Mouse (Mus musculus) heart, postnatal 25 days (tissue): ENCODE results near the gene Mip. TPM values are rescaled to one million over a fixed set of nuclear protein-coding genes. Genes with fewer than 3 reads are reported as not detected.
A peak's percentile ranks its signal among the peaks of the same experiment; 100 is the strongest.
"Not testable (repeated sequence)": the region's sequence is repeated elsewhere in the genome, so short reads cannot be mapped to it uniquely, and the experiment has no call there.

Experiments
- DNase-seq: peaks from one replicate; pipeline ENCODE4 v3.0.0; 2022; ENCODE audit warnings: low spot score
- intact Hi-C: fragments of 180-260 bp; cut with DNase I; formaldehyde crosslinking; loops from one replicate; pipeline ENCODE4 v1.15.1; 2025
- total RNA-seq, 2 experiments: library from RNA; stranded (reverse); gene quantifications; 2 replicates each; pipeline ENCODE4 v1.2.3; 2021

The Mip gene
- total RNA-seq, 2 experiments from 2014 or later: not detected

DNA sequence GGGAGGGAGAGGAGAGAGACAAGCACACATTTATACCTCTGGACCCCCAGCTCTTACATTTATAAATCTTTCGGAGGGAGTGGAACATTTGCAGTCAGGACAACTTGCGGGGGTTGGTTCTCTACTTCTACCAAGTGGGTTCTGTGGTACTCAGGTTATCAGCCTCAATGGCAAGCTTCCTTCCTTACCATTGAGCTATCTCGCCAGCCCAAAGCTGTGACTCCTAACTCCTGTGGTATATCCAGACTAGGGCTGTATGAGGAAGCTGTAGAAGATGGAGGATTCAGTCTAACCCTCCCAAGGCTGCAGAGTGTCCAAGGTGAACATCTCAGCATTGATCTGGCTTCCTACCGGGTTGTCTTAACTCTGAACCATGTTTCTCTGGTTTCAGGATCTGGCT, 13.5 kb downstream of the Mip start:
- intact Hi-C loops: no loop called here
- no peak for DNase-seq

GRCm38 (mm10) chr10:128240131-128240530, 14.5 kb downstream of the Mip start:
- DNase-seq: no peak
- intact Hi-C loops: no loop called here

DNA sequence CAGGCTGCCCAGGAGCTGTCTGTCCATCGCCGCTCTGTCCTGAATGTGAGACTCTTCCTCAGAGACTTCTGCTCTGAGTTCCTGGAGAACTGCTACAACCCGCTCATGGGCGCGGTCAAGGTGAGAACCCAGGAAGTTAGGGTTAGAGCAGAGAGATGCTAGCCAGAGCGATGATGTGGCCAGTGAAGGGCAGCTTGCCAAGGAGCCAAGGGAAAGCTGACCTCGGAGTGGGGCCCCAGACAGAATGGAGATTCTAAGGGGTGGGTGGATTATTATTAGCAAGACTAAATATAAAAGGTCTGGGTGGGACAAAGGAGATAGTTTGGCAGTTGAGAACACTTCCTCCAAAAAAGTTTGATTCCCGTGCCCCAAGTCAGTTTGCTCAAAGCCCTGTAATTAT, 17.6 kb downstream of the Mip start:
- intact Hi-C loops: no loop called here
- no peak for DNase-seq

DNA sequence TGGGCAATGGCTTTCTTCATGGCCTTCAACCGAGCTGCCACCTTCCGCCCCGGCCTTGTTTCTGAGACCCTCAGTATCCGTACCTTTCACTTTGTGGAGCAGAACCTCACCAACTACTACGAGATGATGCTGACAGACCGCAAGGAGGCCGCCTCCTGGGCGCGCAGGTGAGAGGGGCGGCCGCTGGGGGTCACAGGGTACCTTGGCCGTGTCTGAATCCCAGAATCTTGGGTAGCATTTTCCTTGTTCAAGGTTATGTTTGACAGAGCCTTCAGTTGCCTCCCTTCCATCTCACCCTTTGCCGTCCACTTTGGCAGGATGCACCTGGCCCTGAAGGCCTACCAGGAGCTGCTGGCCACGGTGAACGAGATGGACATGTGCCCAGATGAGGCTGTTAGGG, 18.5 kb downstream of the Mip start:
- intact Hi-C loops: no loop called here

GRCm38 (mm10) chr10:128247020-128247732, 21.5 kb downstream of the Mip start:
- peak; percentile 62 for DNase-seq
- intact Hi-C loops: no loop called here

More for the DNA sequence above, 18.5 kb downstream of the Mip start:
- DNase-seq: no peak

DNA sequence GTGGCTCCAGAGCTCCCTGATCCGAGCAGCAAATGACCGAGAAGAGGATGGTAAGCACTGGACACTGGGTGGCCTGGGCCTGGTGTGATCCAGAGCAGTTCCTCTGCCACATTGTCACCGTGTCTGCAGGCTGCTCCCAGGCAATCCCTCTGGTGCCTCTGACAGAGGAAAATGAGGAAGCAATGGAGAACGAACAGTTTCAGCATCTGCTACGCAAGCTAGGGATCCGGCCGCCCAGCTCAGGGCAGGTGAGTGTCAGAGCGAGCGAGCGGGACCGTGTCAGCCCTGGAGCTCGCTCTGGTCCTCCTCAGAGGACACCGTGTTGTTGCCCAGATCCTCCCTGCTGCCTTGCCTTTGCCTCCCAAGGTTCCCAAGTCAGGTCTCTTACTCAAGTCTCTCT, 24.9 kb downstream of the Mip start:
- intact Hi-C loops: no loop called here
- DNase-seq: no peak

DNA sequence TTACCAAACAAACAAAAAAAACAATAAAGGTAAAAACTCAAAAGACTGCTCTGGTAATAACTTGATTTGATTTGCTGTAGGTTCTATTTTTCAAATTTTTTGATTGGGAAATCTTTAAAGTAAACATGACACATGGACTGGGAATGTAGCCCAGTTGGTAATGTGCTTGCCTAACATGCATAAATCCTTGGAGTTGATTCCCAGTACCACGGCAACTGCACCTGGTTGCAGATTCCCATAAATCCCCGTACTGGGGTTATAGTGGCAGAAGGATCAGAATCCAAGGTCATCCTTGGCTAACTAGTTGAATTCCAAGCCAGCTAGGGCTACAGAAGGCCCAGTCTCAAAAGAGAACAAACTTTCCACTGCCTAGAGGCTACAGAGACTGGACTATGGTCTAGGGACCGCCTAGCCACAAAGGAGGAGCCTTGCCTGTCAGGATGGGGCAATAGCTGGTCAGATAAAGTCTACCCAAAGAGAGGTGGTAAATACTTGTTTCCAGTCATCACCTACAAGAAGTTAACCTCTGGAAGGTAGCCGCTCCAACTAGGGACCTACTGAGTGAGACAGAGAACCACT, 28.1 kb downstream of the Mip start, which contains the start of gene Apon:
Gene Apon (plus strand): TSS at position 420 of the 579 bp plus-strand sequence.
- intact Hi-C loops: no loop called here
- no peak for DNase-seq

GRCm38 (mm10) chr10:128255925-128256324, 30.3 kb downstream of the Mip start:
- intact Hi-C loops: no loop called here

GRCm38 (mm10) chr10:128256328-128256727, 30.7 kb downstream of the Mip start:
- intact Hi-C loops: no loop called here
- DNase-seq: no peak

More at GRCm38 (mm10) chr10:128255925-128256324, 30.3 kb downstream of the Mip start:
- no peak for DNase-seq

DNA sequence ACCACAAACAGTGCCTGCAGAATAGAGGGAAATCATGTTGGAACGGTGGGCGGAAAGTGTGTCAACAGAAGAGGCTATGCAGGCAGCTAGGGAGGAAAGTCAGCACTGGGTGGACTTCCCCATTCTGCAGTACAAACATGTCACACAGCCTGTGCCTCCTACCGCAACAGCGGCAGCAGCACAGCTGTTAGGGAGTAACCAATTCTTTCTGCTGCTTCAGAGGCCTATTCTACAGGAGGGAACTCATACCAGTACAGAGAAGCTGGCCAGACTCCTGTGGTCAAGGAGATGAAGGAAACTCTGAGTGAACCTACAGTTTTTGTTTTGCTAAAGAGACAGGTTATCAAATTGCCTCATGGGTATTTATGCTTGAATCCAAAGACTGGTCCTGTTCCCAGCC, 33.3 kb downstream of the Mip start:
- intact Hi-C loops: no loop called here

GRCm38 (mm10) chr10:128259946-128260345, 34.3 kb downstream of the Mip start:
- intact Hi-C loops: no loop called here
- DNase-seq: no peak

More for the DNA sequence above, 33.3 kb downstream of the Mip start:
- no peak for DNase-seq

DNA sequence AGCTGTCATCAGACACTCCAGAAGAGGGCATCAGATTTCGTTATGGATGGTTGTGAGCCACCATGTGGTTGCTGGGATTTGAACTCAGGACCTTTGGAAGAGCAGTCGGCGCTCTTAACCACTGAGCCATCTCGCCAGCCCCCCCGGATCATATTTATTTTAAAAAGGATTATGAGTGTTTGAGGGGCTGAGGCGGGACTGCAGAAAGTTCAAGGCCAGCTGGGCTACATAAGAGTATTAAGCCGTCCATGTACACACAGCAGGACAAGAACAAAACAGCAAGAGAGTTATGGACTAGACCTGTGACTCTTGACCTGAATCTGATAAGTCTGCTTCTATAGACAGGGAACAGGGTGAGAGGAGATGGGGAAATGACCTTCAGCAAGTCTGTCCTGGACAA, 34.7 kb downstream of the Mip start:
- DNase-seq, intact Hi-C loops: not testable (repeated sequence)

GRCm38 (mm10) chr10:128262300-128262699, 36.7 kb downstream of the Mip start:
- no peak for DNase-seq

DNA sequence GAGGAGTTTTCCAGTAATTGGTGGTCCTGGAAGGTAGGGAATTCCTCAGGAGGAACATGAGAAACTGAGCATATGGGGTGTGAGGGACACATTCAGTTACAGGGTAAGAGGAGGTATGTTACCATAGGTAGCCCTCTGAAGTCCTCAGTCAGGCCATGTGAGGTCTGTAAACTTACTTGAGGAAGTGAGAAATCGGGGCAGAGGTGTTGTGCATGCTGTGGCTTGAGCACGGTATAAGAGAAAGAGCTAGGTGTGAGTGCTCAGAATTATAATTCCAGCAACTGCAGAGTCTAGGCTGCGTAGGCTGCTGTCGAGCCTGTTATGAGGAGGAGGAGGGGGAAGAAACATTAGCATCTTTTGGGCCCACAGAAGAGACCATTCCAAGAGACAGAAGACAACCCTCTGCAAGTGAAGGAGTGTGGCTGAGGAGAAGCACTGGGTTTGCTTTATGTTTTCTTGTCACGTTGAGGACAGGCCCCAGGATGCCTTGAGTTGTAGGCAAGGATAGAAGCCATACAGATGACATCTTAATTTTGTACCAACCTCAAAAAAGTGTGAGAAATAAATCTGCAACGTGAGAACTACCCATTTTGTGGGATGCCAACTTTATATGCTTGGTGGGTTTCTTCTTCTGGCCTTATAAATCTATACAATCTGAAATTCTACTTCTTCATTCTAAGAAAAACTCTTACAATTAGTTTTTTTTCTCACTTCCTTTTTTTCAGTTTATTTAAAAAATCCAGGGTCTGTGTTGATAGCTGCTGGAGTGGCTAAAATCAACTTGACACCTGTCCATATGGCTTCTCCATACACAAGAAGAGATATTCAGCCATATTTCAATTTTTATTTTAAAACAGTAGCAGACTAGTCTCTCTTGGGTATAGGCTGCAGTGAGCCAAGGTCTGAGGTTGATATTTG, 38.0 kb downstream of the Mip start:
- intact Hi-C loops: no loop called here
- no peak for DNase-seq

More at GRCm38 (mm10) chr10:128262300-128262699, 36.7 kb downstream of the Mip start:
- intact Hi-C loops: no loop called here

DNA sequence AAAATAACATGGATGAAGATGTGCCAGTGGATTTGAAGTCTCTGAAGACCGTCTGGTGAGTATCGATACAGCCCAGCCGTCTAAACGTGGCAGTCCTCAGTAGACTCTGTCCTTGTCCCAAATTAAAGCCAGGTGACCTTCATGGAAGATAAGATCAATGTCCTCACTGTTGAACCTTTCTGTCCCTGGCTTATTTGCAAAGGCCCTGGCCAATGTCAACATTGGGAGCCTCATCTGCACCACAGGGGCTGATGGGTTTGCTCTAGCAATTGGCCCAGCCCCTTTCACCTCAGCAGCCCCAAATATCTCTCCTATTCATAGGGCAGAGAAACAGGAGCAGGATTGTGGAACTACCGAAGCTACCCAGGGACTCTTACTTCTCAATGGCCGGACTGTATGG, 42.7 kb downstream of the Mip start, which contains the start of gene Apof:
Gene Apof (plus strand): TSS at position 301 of the 400 bp plus-strand sequence.
- no peak for DNase-seq
- intact Hi-C loops: no loop called here

DNA sequence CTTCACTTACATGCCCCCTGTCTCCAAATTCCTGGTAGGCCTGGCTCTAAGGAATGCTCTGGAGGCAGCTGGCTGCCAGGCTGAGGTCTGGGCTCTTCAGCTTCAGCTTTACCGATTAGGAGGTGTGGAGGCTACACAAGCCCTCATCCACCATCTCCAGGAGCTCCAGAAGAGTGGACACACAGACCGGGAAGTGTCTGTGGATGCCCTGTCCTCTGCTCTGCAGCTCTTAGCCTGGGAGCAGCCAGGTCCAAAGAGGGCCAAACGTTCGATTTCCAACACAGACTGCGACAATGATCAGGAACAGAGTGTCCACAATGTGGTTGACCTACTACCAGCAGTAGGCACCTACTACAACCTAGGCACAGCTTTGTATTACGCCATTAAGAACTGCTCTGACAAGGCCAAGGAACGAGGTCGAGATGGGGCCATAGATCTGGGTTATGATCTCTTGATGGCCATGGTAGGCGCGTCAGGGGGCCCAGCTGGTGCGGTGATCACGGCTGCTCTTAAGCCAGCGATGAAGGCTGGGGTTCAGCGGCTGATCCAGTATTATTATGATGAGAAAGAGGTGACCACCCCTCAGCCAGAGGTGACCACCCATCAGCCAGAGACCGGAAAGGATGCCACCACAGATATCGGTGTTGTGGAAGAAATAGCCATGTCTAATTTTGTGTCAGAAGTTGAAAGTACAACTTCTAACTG, 43.7 kb downstream of the Mip start:
- no peak for DNase-seq
- intact Hi-C loops: loop anchor here (1.0 kb wide), 1 partner anchor 20 kb away; no protein-coding TSS in a partner anchor

GRCm38 (mm10) chr10:128270287-128270841, 44.7 kb downstream of the Mip start, which contains the start of gene Stat2:
Gene Stat2, plus strand, starts transcription at chr10:128270559.
- peak; percentile 97 for DNase-seq
- intact Hi-C loops: loop anchor here (5.0 kb wide), 1 partner anchor 38 kb away; the partner anchor contains the start of gene Timeless

DNA sequence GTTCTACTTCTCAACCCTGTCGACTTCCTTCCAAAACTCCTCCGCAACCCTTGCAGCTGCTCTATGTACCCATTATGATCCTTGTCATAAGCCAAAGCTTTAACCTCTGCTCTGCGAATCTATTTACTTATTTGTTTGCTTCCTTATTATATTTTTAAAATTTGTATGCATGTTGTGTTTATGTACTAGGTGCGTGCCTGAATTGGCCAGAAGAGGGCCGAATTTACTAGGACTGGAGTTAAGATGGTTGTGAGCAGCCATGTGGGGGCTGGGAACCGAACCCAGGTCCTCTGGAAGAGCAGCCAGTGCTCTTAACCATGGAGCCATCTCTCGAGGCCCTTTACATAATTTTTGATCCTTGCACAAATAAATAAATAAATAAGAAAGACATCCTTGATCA, 45.2 kb downstream of the Mip start:
- intact Hi-C loops: loop anchor here (5.0 kb wide), 1 partner anchor 39 kb away; the partner anchor contains the start of gene Timeless
- DNase-seq: no peak

GRCm38 (mm10) chr10:128271883-128272282, 46.2 kb downstream of the Mip start:
- no peak for DNase-seq
- intact Hi-C loops: loop anchor here (5.0 kb wide), 1 partner anchor 40 kb away; the partner anchor contains the start of gene Timeless
